Mouse (Mus musculus): ENCODE measurements around the gene Nlrp1a. TPM values are rescaled to one million over a fixed set of nuclear protein-coding genes. Genes with fewer than 3 reads are reported as not detected.

The Nlrp1a gene
- 1 to 10 TPM; 1.2 to 1.5 TPM for total RNA-seq (2021)
- long read RNA-seq, experiment 1, result 0 reads
- long read RNA-seq, experiment 2, partial matches to known transcripts, result 0 of 1 reads
- long read RNA-seq, experiment 2, other reads (novel, unspliced or antisense), result 1 of 1 reads

- no peak for DNase-seq (ENCODE audit: low spot score in 2 of 2)
Measured at GRCm38 (mm10) chr11:71144661-71145060, at the start of gene Nlrp1a. Gene Nlrp1a (minus strand): TSS chr11:71144704.

GRCm38 (mm10) chr11:71169633-71170032 lies 25.1 kb upstream of the Nlrp1a start:
- DNase-seq (ENCODE audit: low spot score in 2 of 2), result no peak

- no peak for DNase-seq (ENCODE audit: low spot score in 2 of 2)
Measured at GRCm38 (mm10) chr11:71164139-71164538, 19.6 kb upstream of the Nlrp1a start.

GRCm38 (mm10) chr11:71159439-71160136 lies 15.1 kb upstream of the Nlrp1a start:
- DNase-seq (ENCODE audit: low spot score in 2 of 2), result no peak

GRCm38 (mm10) chr11:71155272-71155671 lies 10.8 kb upstream of the Nlrp1a start:
- DNase-seq (ENCODE audit: low spot score in 2 of 2), result no peak

- DNase-seq (ENCODE audit: low spot score in 2 of 2), result no peak
Measured at GRCm38 (mm10) chr11:71142031-71142430, 2.5 kb downstream of the Nlrp1a start.

- no peak for DNase-seq (ENCODE audit: low spot score in 2 of 2)
Measured at GRCm38 (mm10) chr11:71107128-71107527, 37.4 kb downstream of the Nlrp1a start.

GRCm38 (mm10) chr11:71106261-71107021 lies 38.1 kb downstream of the Nlrp1a start:
- DNase-seq (ENCODE audit: low spot score in 2 of 2), result no peak

GRCm38 (mm10) chr11:71103931-71104330 lies 40.6 kb downstream of the Nlrp1a start:
- no peak for DNase-seq (ENCODE audit: low spot score in 2 of 2)

GRCm38 (mm10) chr11:71076342-71076741 lies 68.2 kb downstream of the Nlrp1a start:
- no peak for DNase-seq (ENCODE audit: low spot score in 2 of 2)

- DNase-seq (ENCODE audit: low spot score in 2 of 2), result no peak
Measured at GRCm38 (mm10) chr11:71052554-71052953, 92.0 kb downstream of the Nlrp1a start.

Other genes starting within 250 kb of the Nlrp1a start
- gene Nup88, start 174.7 kb downstream of the Nlrp1a start, total RNA-seq (2021), result 10 to 100 TPM; 85.5 to 86.5 TPM
- gene Rpain, start 174.5 kb downstream of the Nlrp1a start, total RNA-seq (2021), result 10 to 100 TPM; 27.5 to 28.5 TPM
- gene C1qbp, start 161.7 kb downstream of the Nlrp1a start, total RNA-seq (2021), result 100 to 1,000 TPM; 231 to 239 TPM
- 10 to 100 TPM; 32.4 to 32.6 TPM for gene Dhx33, start 140.3 kb downstream of the Nlrp1a start, total RNA-seq (2021)
- gene Mis12, start 125.1 kb downstream of the Nlrp1a start, total RNA-seq (2021), result 10 to 100 TPM; 17.9 to 22.7 TPM
- 10 to 100 TPM; 43.2 to 44.1 TPM for gene Derl2, start 124.9 kb downstream of the Nlrp1a start, total RNA-seq (2021)
- gene 6330403K07Rik, start 111.2 kb downstream of the Nlrp1a start, total RNA-seq (2021), result 10 to 100 TPM; 24.6 to 28.5 TPM
- gene Nlrp1b, start 86.0 kb upstream of the Nlrp1a start, total RNA-seq (2021), result under 1 TPM; 0.23 to 0.28 TPM